Mouse (Mus musculus) kidney, embryonic 16.5 days (tissue): ENCODE data around the gene Zbtb37. TPM values are rescaled to one million over a fixed set of nuclear protein-coding genes. Genes with fewer than 3 reads are reported as not detected.
"Not testable (repeated sequence)": the region's sequence is repeated elsewhere in the genome, so short reads cannot be mapped to it uniquely, and the experiment has no call there.

Experiments
- ATAC-seq: fragments of 200-750 bp; cut with Nextera tagmentation; 2 replicates; pipeline ENCODE4 v1.8.0; 2017; ENCODE audit warnings: moderate TSS enrichment; ENCODE audit not compliant: low FRiP score, low TSS enrichment
- H3K27ac ChIP-seq: fragments of 300-500 bp; sonication (generic); 2 replicates; pipeline ENCODE4 v1.5.1; 2014; ENCODE audit warnings: low read length
- H3K27me3 ChIP-seq: fragments of 300-500 bp; sonication (generic); 2 replicates; pipeline ENCODE4 v1.6.1; 2014; ENCODE audit warnings: low read length, control low read depth, mixed read lengths; ENCODE audit not compliant: insufficient read depth
- H3K36me3 ChIP-seq: fragments of 300-500 bp; sonication (generic); 2 replicates; pipeline ENCODE4 v1.6.1; 2014; ENCODE audit warnings: low read length, control low read depth, mixed read lengths; ENCODE audit not compliant: insufficient read depth
- H3K4me1 ChIP-seq: fragments of 300-500 bp; sonication (generic); 2 replicates; pipeline ENCODE4 v1.6.1; 2014; ENCODE audit warnings: low read length, control low read depth, mixed read lengths; ENCODE audit not compliant: insufficient read depth
- H3K4me2 ChIP-seq: fragments of 300-500 bp; sonication (generic); replicated peaks from 2 replicates; pipeline ENCODE4 v1.6.1; 2014; ENCODE audit warnings: low read depth, low read length
- H3K4me3 ChIP-seq: fragments of 300-500 bp; sonication (generic); 2 replicates; pipeline ENCODE4 v1.5.1; 2014; ENCODE audit warnings: mild to moderate bottlenecking, low read length
- H3K9ac ChIP-seq: fragments of 300-500 bp; sonication (generic); replicated peaks from 2 replicates; pipeline ENCODE4 v1.6.1; 2014; ENCODE audit warnings: low read length
- H3K9me3 ChIP-seq: fragments of 300-500 bp; sonication (generic); 2 replicates; pipeline ENCODE4 v1.6.1; 2016; ENCODE audit warnings: low read length, control low read depth
- WGBS: fragments of 180-500 bp; shearing (Covaris S2); extraction: QIAGEN DNeasy Blood & Tissue Kit; methylation state at CpG from one replicate; pipeline ENCODE4 v1.1.7; 2014; 5-methylcytosine and 5-hydroxymethylcytosine counted together
- polyA plus RNA-seq: library from polyadenylated mRNA; unstranded; fragments of >200 nt; fragmentation: Nextera tagmentation; extraction: Ambion mirVana; gene quantifications from 2 replicates; pipeline ENCODE4 v1.2.1, GENCODE M21; 2015

Zbtb37 gene
- polyA plus RNA-seq, 1 experiment from 2014 or later = 8.8 TPM

DNA sequence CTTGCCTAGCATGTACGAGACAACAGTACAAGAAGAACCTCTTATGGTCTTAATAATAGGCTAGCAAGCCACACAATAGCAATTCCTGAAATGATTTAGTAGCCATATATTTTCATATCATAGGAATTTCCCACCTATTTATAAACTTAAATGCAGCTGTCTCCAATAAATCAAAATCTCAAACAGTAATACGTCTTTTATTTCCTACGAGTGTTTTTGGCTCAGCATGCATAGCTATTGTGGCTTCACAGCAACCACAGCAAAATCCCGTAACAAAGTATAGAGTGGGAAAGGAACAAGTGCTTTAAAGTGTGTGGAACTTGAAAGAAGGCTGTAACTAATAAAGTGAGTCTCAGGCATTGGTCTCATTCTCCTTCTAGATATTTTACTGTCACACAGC, 24.2 kb downstream of the Zbtb37 start:
- Histone ChIP-seq H3K4me2 (no peak overlapping the region), H3K4me3 (no peak overlapping the region), H3K4me1 (no peaks in the 10 kb centered on the region), H3K27me3 (no peaks in the 10 kb centered on the region), H3K9ac (no peak overlapping the region), H3K9me3 (no peaks in the 10 kb centered on the region), H3K36me3 (peaks cover 8% of the 10 kb centered on the region), H3K27ac (no peak overlapping the region)
- no peak for ATAC-seq
- WGBS = 69% methylated on average over 4 of the region's 4 CpGs

DNA sequence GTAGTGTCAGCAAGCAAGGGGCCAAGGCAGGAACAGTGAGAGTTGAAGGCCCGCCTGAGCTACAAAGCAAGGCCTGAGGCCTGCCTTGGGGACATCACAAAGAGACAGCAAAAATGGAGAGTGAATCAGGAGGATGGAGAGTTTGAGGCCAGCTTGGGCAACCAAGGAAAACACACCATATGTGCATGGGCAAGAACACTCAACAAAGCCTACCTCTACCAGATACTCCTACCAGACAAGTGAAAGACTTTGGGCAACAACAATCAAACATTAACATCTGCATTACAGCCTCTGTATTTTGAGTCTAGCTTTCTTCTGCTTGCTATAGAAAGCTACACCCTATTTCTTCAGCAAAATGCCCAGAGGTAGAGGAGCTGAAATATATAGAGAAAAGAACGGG, 26.6 kb downstream of the Zbtb37 start:
- H3K4me2 ChIP-seq = no peak overlapping the region
- H3K9me3 ChIP-seq = no peaks in the 10 kb centered on the region
- no peak overlapping the region for H3K27ac ChIP-seq
- no peak overlapping the region for H3K4me3 ChIP-seq
- 98% methylated on average over 2 of the region's 2 CpGs for WGBS
- H3K27me3 ChIP-seq = no peaks in the 10 kb centered on the region
- no peak for ATAC-seq
- no peaks in the 10 kb centered on the region for H3K4me1 ChIP-seq
- H3K36me3 ChIP-seq = peaks cover 15% of the 10 kb centered on the region
- no peak overlapping the region for H3K9ac ChIP-seq

DNA sequence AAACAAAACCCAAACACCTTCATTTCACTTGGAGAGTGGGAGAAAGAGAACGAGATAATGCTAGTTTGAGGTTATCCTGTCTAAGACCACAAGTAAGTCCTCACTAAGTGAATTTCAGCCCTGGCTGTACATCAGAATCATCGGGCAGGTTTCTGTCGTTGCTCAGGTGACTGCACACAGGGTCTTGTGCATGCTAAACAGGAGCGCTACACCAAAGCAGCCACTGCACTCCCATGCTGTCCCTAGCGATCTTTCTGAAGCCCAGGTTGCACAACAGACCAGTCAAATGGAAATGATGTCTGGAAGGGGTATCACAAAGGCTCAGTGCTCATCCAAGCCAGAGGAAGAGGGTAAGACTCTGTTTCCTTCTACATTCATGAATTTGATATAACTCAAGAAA, 28.2 kb downstream of the Zbtb37 start:
- no peaks in the 10 kb centered on the region for H3K9me3 ChIP-seq
- no peak overlapping the region for H3K27ac ChIP-seq
- H3K27me3 ChIP-seq = no peaks in the 10 kb centered on the region
- H3K36me3 ChIP-seq = 0 out of 2 replicates have a peak, but pooled peaks cover 10% of the 10 kb centered on the region
- 71% methylated on average over 5 of the region's 5 CpGs for WGBS
- H3K4me2 ChIP-seq = no peak overlapping the region
- H3K4me1 ChIP-seq = no peaks in the 10 kb centered on the region
- H3K9ac ChIP-seq = no peak overlapping the region
- no peak overlapping the region for H3K4me3 ChIP-seq
- no peak for ATAC-seq

DNA sequence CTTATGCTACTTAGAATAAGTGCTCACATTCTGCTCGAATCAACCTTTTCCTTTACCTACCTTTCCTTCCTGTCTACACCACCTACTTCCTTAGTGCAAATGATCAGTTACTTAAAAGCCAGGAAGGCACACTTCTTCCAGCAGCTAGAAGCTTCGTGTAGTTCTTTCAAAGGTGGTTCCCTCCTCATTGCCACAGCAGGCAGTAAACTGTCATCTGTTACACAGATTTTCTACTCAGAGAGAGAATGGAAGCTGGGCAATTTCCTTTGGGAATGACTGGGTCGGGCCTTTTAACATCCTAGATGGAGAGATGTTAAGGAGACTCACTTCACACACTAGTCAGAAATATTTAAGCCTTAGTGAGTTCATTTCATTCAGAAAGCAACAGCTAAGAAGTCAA, 29.1 kb downstream of the Zbtb37 start:
- H3K9me3 ChIP-seq = no peaks in the 10 kb centered on the region
- H3K4me3 ChIP-seq = no peak overlapping the region
- whole genome bisulfite sequencing = 45% methylated on average over 3 of the region's 3 CpGs
- H3K27ac ChIP-seq = no peak overlapping the region
- H3K4me1 ChIP-seq = no peaks in the 10 kb centered on the region
- no peak overlapping the region for H3K9ac ChIP-seq
- no peaks in the 10 kb centered on the region for H3K27me3 ChIP-seq
- no peak for ATAC-seq
- no peak overlapping the region for H3K4me2 ChIP-seq
- H3K36me3 ChIP-seq = 0 out of 2 replicates have a peak, but pooled peaks cover 10% of the 10 kb centered on the region

DNA sequence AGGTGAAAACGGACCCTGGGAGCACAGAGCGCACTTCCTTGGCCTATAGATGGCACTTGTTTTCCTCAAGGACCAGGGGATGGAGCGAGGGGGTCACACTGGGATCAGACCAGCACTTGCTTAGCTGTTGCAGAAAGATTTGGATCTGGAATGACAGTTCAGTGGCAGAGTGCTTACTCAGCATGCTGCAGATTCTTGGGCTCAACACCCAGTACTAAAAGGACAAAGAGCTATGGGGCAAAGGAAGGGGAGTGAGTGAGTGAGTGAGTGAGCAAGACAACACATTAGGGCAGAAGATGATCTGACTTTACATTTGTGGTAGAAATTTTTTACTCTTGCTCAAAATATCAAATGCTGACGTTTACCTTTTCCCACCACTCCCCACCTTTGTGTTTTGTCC, 29.7 kb downstream of the Zbtb37 start:
- no peak overlapping the region for H3K9ac ChIP-seq
- ATAC-seq = no peak
- H3K36me3 ChIP-seq = 0 out of 2 replicates have a peak, but pooled peaks cover 10% of the 10 kb centered on the region
- H3K4me2 ChIP-seq = no peak overlapping the region
- no peak overlapping the region for H3K4me3 ChIP-seq
- H3K27ac ChIP-seq = no peak overlapping the region
- H3K9me3 ChIP-seq = no peaks in the 10 kb centered on the region
- no peaks in the 10 kb centered on the region for H3K27me3 ChIP-seq
- 72% methylated on average over 4 of the region's 4 CpGs for WGBS
- no peaks in the 10 kb centered on the region for H3K4me1 ChIP-seq

DNA sequence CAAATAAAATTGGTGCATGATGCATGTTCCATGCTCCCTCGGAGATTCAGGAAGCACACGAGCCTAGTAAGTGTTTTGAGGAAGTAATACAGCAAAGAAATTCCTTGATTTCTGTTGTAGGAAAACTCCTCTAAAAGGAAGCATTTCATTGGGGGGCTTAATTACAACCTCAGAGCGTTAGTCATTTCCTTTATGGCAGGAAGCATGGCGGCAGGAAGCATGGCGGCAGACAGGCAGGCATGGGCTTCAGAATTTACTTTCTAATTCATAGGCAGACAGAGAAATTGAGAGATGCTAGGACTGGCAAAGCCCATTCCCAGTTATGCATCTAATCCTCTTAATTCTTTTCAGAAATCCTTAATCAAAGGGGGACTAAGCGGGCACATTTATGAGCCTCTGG, 40.8 kb downstream of the Zbtb37 start:
- Histone ChIP-seq H3K4me3 (no peak overlapping the region), H3K27me3 (no peaks in the 10 kb centered on the region), H3K9me3 (no peaks in the 10 kb centered on the region), H3K4me1 (no peaks in the 10 kb centered on the region), H3K9ac (no peak overlapping the region), H3K27ac (no peak overlapping the region), H3K4me2 (no peak overlapping the region), H3K36me3 (no peaks in the 10 kb centered on the region)
- ATAC-seq = no peak
- 86% methylated on average over 6 of the region's 6 CpGs for WGBS

DNA sequence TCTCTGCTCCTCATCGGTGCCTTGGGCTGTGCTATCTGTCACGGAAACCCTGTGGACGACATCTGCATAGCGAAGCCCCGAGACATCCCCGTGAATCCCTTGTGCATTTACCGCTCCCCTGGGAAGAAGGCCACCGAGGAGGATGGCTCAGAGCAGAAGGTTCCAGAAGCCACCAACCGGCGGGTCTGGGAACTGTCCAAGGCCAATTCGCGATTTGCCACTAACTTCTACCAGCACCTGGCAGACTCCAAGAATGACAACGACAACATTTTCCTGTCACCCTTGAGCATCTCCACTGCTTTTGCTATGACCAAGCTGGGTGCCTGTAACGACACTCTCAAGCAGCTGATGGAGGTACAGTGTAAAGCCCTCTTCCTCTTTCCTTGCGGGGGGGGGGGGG, 45.3 kb downstream of the Zbtb37 start:
- H3K27ac ChIP-seq = no peak overlapping the region
- H3K27me3 ChIP-seq = no peaks in the 10 kb centered on the region
- no peak overlapping the region for H3K9ac ChIP-seq
- no peaks in the 10 kb centered on the region for H3K36me3 ChIP-seq
- ATAC-seq = no peak
- WGBS = 87% methylated on average over 14 of the region's 15 CpGs
- H3K4me3 ChIP-seq = no peak overlapping the region
- no peak overlapping the region for H3K4me2 ChIP-seq
- H3K4me1 ChIP-seq = no peaks in the 10 kb centered on the region
- no peaks in the 10 kb centered on the region for H3K9me3 ChIP-seq

DNA sequence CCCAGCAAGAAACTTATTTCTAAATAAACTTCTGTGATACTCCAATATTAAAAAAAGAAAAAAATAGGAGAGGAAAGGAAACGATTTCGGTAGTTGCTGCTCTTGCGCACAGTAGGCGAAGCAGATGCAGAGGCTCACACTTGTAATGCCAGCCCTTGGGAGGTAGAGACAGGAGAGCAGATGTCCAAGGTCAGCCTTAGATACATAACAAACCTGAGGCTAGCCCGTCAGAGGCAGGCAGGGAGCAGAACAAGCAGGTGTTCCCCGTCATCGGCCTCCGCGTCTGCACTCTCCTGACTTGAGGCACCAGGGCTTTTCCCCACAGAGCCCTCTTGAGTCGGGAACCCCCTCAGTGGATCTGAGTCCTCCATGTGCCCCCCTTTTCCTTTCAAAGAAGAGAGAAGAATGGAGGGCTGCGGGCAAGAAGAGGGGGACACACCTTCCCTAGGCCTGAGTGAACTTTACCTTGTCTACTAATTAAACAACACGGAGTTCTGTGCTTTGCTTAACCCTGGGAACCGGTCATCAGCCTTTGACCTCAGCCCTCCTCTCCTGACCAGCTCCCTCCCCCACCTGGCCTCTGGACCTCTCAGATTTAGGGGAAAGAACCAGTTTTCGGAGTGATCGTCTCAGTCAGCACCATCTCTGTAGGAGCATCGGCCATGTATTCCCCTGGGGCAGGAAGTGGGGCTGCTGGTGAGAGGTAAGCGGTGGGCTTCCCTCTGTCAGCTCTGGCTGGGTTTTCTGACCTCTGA, 47.6 kb downstream of the Zbtb37 start:
- Histone ChIP-seq H3K4me2 (no peak overlapping the region), H3K4me3 (no peak overlapping the region), H3K27ac (no peak overlapping the region), H3K4me1 (no peaks in the 10 kb centered on the region), H3K9ac (no peak overlapping the region), H3K27me3 (no peaks in the 10 kb centered on the region), H3K36me3 (no peaks in the 10 kb centered on the region), H3K9me3 (no peaks in the 10 kb centered on the region)
- 70% methylated on average over 17 of the region's 17 CpGs for whole genome bisulfite sequencing
- ATAC-seq = no peak

DNA sequence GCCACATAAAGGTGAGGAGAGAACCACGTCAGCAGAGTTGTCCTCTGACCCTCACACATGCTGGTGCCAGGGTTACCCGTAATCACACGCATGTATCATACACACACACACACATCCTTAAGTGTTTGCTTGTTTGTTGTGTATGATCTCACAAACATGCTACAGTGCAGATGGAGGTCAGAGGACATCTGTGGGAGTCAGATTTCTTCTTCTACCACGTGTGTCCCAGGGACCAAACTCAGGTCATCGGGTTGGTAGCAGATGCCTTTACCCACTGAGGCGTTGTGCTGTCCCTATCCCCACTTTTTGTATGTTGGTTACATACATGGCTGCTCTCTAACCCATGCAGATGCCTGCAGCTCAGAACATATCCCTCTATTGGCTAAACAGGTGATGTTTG, 49.2 kb downstream of the Zbtb37 start:
- Histone ChIP-seq H3K36me3 (no peaks in the 10 kb centered on the region), H3K27me3 (no peaks in the 10 kb centered on the region), H3K4me1 (peaks cover 6% of the 10 kb centered on the region; the same call in 1 of the 2 replicates), H3K27ac (no peak overlapping the region), H3K9ac (no peak overlapping the region), H3K4me3 (no peak overlapping the region), H3K4me2 (no peak overlapping the region), H3K9me3 (no peaks in the 10 kb centered on the region)
- 76% methylated on average over 6 of the region's 6 CpGs for WGBS
- ATAC-seq = no peak; the same call in 1 of the 2 replicates

DNA sequence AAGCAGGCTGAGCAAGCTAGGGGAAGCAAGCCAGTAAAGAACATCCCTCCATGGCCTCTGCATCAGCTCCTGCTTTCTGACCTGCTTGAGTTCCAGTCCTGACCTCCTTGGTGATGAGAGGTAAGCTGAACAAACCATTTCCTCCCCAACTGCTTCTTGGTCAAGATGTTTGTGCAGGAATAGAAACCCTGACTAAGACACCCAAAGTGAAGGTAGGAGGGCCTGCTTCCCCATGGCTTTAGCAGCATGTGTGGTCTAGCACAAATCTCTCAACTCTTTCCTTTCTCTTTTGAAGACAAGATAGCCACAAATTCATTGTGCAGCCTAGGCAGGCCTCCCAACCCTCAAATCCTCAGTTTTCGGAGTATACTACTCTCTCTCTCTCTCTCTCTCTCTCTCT, 49.9 kb downstream of the Zbtb37 start:
- H3K36me3 ChIP-seq = not testable (repeated sequence)
- 100% methylated on average over 1 of the region's 1 CpGs for WGBS

More for the DNA sequence above, 49.9 kb downstream of the Zbtb37 start:
- not testable (repeated sequence) for H3K27ac ChIP-seq, H3K4me2 ChIP-seq, H3K27me3 ChIP-seq, ATAC-seq, H3K4me1 ChIP-seq, H3K9me3 ChIP-seq, H3K4me3 ChIP-seq, H3K9ac ChIP-seq
